Mouse (Mus musculus): ENCODE measurements at regions not wholly inside any gene's neighbourhood (a gene's known extent, or its start where the extent isn't known, plus 50 kb on each side); places are given as distances from the start of the nearest gene placed in this dataset.

DNA sequence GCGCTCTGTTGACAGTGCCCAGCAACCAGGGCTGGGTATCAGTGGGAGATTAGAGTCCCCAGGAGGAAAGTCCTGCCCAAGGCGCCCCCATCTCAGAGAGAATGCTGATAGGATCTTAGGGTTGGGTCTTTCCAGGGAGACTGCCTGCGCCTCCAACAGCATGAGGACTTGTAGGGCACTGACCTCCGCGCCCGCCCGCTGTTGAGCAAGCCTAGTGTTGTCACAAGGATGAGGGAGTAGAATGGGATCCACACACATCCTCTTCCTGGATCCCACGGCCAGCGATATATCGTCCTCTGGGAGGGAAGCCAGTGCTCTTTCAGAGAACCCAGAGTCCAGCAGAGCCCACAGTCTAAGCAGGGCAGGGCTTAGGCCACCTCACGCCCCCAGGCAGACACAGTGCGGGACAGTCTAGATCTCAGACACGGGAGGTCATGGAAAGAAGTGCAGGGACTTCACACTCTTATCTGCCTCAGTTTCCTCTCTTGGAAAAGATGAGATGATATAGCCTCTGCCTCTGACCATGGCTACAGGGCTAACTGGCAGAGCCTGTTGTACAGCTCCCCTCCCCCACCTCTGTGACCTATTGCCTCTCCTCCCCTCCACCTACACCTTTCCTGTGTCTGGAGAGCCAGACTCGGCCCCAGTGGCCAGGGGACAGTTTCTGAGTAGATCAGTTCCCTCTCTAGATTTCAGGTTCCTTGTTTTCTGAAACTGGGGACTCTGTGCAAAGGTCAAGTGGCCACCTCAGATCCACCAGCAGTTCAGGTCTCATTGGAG, 52.0 kb upstream of the Dusp5 start:
- no peak overlapping the region for H3K27ac ChIP-seq (ENCODE audit: low read length)
- no peaks in the 10 kb centered on the region for H3K36me3 ChIP-seq (ENCODE audit: insufficient read depth, low read length)
- H3K9me3 ChIP-seq (ENCODE audit: low read length) = no peaks in the 10 kb centered on the region
- WGBS = 73% methylated on average over 14 of the region's 14 CpGs
- H3K4me3 ChIP-seq (ENCODE audit: low read length) = no peak overlapping the region
- no peaks in the 10 kb centered on the region for H3K4me1 ChIP-seq (ENCODE audit: insufficient read depth, low read length)
- no peak overlapping the region for H3K9ac ChIP-seq (replicated peaks; ENCODE audit: low read length)
- H3K27me3 ChIP-seq (ENCODE audit: insufficient read depth, low read length) = no peaks in the 10 kb centered on the region
- 0 out of 2 replicates have a peak, but pooled peaks have one; percentile 54 for ATAC-seq (ENCODE audit: low FRiP score, low TSS enrichment)
- no peak overlapping the region for H3K4me2 ChIP-seq (replicated peaks; ENCODE audit: low read depth, low read length)

DNA sequence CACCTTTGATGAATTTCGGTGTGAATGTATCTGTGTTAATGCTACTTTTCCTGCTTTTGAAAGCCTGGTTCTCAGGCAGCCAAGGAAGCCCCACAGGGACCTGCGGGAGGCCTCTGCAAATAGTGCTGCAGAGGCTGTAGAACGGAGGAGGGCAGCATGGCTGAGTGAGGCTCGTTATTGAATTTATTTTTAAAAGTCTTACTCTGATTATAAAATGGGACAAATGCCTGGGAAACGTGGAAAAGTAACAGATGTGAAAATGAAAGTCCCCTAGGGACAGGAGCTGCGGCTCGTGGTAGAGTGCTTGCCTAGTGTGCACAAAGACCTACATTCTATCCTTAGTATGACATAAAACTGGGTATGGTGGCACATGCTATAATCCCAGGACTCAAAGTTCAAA, 59.7 kb upstream of the Dusp5 start:
- no peak overlapping the region for H3K4me2 ChIP-seq (replicated peaks; ENCODE audit: low read depth, low read length)
- no peaks in the 10 kb centered on the region for H3K36me3 ChIP-seq (ENCODE audit: insufficient read depth, low read length)
- no peak overlapping the region for H3K9ac ChIP-seq (replicated peaks; ENCODE audit: low read length)
- H3K9me3 ChIP-seq (ENCODE audit: low read length) = peaks cover 4% of the 10 kb centered on the region; the same call in 1 of the 2 replicates
- no peak overlapping the region for H3K4me3 ChIP-seq (ENCODE audit: low read length)
- no peaks in the 10 kb centered on the region for H3K27me3 ChIP-seq (ENCODE audit: insufficient read depth, low read length)
- no peak for ATAC-seq (ENCODE audit: low FRiP score, low TSS enrichment)
- H3K4me1 ChIP-seq (ENCODE audit: insufficient read depth, low read length) = no peaks in the 10 kb centered on the region
- 59% methylated on average over 7 of the region's 7 CpGs for whole genome bisulfite sequencing
- H3K27ac ChIP-seq (ENCODE audit: low read length) = no peak overlapping the region

DNA sequence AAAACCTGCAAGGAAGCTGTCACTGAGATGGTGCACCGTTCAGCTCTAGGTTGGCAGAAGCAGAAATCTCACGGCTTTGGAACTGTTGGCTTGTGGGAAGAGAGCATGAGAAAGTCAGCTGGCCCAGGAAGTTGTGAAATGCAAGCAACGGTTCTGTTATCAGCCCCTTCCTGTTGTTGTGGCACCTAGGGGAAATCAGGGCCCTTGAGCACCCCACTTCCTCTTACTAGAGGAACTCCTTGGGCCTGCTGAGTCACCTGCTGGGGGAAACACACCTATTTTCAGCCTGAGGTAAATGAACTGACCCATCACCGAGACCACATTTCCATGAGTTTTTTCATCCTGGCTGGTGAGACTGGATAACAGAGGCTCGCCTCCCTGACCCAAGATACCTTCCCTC, 64.2 kb upstream of the Dusp5 start:
- Histone ChIP-seq H3K9me3 (ENCODE audit: low read length) (peaks cover 4% of the 10 kb centered on the region; the same call in 1 of the 2 replicates), H3K4me1 (ENCODE audit: insufficient read depth, low read length) (peaks cover 6% of the 10 kb centered on the region; the same call in 1 of the 2 replicates), H3K9ac (replicated peaks; ENCODE audit: low read length) (no peak overlapping the region), H3K4me3 (ENCODE audit: low read length) (no peak overlapping the region), H3K36me3 (ENCODE audit: insufficient read depth, low read length) (no peaks in the 10 kb centered on the region), H3K27me3 (ENCODE audit: insufficient read depth, low read length) (no peaks in the 10 kb centered on the region; the same call in 1 of the 2 replicates), H3K4me2 (replicated peaks; ENCODE audit: low read depth, low read length) (no peak overlapping the region), H3K27ac (ENCODE audit: low read length) (no peak overlapping the region)
- ATAC-seq (ENCODE audit: low FRiP score, low TSS enrichment) = no peak
- WGBS = 78% methylated on average over 5 of the region's 5 CpGs

DNA sequence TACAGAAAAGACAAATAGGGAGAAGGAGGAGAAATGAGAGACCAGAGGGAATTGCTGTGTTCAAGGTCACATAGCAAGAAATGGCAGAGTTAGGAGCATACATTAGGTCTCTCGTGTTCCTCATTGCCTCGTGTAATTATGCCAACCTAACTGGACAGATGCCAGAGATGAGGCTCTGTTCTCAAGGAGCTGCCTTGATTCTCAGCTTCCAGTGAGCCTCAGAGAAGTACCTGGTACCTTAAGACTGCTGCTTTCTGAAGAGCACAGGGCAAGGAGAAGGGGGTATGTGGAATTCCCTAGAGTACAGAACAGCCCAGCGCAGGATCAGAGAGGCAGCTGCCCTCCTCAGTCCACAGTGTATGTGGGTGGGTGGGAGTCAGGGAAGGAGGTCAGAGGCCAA, 64.8 kb upstream of the Dusp5 start:
- H3K36me3 ChIP-seq (ENCODE audit: insufficient read depth, low read length) = no peaks in the 10 kb centered on the region
- 60% methylated on average over 3 of the region's 3 CpGs for WGBS
- ATAC-seq (ENCODE audit: low FRiP score, low TSS enrichment) = no peak

DNA sequence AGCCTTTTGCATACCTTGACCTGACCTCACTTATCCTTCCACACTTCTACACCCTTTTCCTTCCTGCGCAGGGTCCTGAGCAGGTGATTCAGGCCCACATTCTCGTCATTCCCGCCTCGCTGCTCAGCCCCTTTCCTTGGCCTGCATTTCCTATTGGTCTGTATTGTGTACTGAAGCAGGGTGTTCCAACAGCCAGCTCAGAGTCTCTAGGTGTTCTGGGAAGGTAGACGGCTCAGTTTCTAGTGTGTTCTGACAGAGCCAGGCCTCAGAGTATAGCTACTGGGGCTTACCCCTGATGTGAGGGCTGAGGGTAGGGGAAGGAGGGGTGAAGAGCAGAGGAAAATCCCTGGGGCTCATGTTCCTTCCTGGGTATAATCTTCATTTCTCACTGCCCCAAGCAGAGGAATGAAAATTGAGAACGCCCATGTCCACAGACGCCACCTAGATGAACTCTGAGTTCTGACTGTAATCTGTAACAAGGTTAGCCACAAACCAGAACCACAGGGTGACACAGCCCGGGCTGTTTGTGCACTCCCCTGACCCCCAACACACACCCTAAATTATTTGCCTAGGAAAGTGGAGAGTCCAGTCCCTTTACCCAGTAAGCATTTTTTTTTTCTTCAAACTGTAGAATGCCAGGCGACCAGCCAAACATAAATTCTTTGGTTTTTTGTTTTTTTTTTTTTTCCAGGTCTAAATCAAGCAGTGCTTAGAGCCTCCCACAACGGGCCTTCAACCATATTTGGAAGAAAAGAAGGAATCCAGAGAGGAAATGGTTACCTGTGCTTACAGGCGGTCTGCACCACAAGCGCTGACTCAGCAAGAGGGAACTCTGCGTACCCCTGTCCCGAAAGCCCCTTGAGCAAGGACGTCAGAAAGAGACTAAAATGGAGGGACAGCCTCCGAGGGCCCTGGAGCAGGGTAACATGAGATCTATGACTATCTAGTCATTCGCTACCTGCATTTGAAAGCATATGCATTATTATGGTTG, 67.6 kb upstream of the Dusp5 start:
- no peak for ATAC-seq (ENCODE audit: low FRiP score, low TSS enrichment)
- 61% methylated on average over 17 of the region's 17 CpGs for WGBS
- H3K27ac ChIP-seq (ENCODE audit: low read length) = no peak overlapping the region

More for the DNA sequence above, 64.8 kb upstream of the Dusp5 start:
- no peak overlapping the region for H3K27ac ChIP-seq (ENCODE audit: low read length)
- peaks cover 10% of the 10 kb centered on the region for H3K4me1 ChIP-seq (ENCODE audit: insufficient read depth, low read length)
- no peaks in the 10 kb centered on the region; the same call in 1 of the 2 replicates for H3K27me3 ChIP-seq (ENCODE audit: insufficient read depth, low read length)
- H3K9ac ChIP-seq (replicated peaks; ENCODE audit: low read length) = no peak overlapping the region
- no peak overlapping the region for H3K4me2 ChIP-seq (replicated peaks; ENCODE audit: low read depth, low read length)
- peaks cover 4% of the 10 kb centered on the region; the same call in 1 of the 2 replicates for H3K9me3 ChIP-seq (ENCODE audit: low read length)
- no peak overlapping the region for H3K4me3 ChIP-seq (ENCODE audit: low read length)

DNA sequence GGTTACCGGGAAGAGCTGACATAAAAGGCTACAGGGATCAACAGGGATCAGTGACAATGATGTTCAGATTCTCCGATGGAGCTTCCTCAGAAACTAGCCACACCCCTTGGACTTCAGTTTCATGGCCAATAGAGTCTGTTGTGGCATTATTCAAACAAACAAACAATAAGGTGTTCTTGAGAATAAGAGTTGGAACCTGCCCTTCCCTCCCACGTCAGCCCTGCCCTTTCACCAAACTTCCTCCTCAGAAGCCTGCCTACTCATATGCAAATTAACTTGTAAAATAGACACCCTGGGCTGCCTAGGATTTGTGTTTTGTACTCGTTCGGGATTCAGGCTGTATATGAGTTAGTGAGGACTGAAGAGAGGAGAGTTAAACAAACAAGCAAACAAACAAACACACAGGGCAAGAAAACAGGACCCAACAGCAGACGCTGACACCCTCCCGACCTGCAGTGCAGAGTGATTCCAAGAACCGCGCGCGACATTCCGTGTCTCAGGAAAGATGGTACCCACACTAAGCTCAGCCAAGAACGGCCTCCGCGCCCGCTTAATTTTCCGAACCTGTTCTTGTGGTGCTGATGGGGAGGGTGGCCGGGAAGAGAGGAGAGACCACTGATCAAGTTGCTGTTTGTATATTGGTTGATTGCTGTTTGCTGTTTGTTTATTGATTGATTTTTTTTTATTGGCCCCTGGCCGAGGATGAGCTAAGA, 68.4 kb upstream of the Dusp5 start:
- H3K4me1 ChIP-seq (ENCODE audit: insufficient read depth, low read length) = peaks cover 17% of the 10 kb centered on the region
- H3K27me3 ChIP-seq (ENCODE audit: insufficient read depth, low read length) = no peaks in the 10 kb centered on the region; the same call in 1 of the 2 replicates
- no peaks in the 10 kb centered on the region for H3K36me3 ChIP-seq (ENCODE audit: insufficient read depth, low read length)
- H3K9ac ChIP-seq (replicated peaks; ENCODE audit: low read length) = no peak overlapping the region
- peak overlapping the region; percentile 34 for H3K4me2 ChIP-seq (replicated peaks; ENCODE audit: low read depth, low read length)
- no peak overlapping the region for H3K27ac ChIP-seq (ENCODE audit: low read length)
- ATAC-seq (ENCODE audit: low FRiP score, low TSS enrichment) = no peak
- H3K9me3 ChIP-seq (ENCODE audit: low read length) = no peaks in the 10 kb centered on the region
- no peak overlapping the region for H3K4me3 ChIP-seq (ENCODE audit: low read length)
- 15% methylated on average over 19 of the region's 19 CpGs for WGBS

More for the DNA sequence above, 67.6 kb upstream of the Dusp5 start:
- H3K36me3 ChIP-seq (ENCODE audit: insufficient read depth, low read length) = no peaks in the 10 kb centered on the region
- H3K4me2 ChIP-seq (replicated peaks; ENCODE audit: low read depth, low read length) = no peak overlapping the region
- no peak overlapping the region for H3K9ac ChIP-seq (replicated peaks; ENCODE audit: low read length)
- peaks cover 17% of the 10 kb centered on the region for H3K4me1 ChIP-seq (ENCODE audit: insufficient read depth, low read length)
- no peaks in the 10 kb centered on the region; the same call in 1 of the 2 replicates for H3K27me3 ChIP-seq (ENCODE audit: insufficient read depth, low read length)
- no peak overlapping the region for H3K4me3 ChIP-seq (ENCODE audit: low read length)
- H3K9me3 ChIP-seq (ENCODE audit: low read length) = no peaks in the 10 kb centered on the region

DNA sequence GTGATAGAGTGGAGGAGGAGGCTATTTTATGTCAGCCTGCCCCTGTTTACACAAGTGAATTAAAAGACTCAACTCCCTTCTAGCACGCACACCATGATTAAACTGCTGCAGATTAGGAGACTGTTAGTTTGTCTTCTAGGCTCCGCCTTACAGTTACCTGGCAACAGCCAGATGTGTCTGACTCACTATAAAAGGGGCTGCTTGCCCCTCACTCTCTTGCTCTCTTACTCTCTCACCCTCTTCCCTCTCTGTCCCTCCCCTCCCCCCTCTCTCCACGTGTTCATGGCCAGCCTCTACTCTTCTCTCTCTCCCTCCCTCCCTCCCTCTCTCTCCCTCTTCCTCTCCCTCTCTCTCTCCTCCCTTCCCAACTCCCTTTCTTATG, 69.0 kb upstream of the Smndc1 start:
- no peaks in the 10 kb centered on the region for H3K36me3 ChIP-seq (ENCODE audit: insufficient read depth, low read length)
- no peaks in the 10 kb centered on the region; the same call in 1 of the 2 replicates for H3K27me3 ChIP-seq (ENCODE audit: insufficient read depth, low read length)
- no peak overlapping the region for H3K4me3 ChIP-seq (ENCODE audit: low read length)
- WGBS = 27% methylated on average over 3 of the region's 3 CpGs
- H3K9ac ChIP-seq (replicated peaks; ENCODE audit: low read length) = peak overlapping the region; percentile 5; the same call in 1 of the 2 replicates
- ATAC-seq (ENCODE audit: low FRiP score, low TSS enrichment) = 0 out of 2 replicates have a peak, but pooled peaks have one; percentile 46
- no peak overlapping the region for H3K4me2 ChIP-seq (replicated peaks; ENCODE audit: low read depth, low read length)
- no peaks in the 10 kb centered on the region for H3K9me3 ChIP-seq (ENCODE audit: low read length)
- H3K4me1 ChIP-seq (ENCODE audit: insufficient read depth, low read length) = peaks cover 17% of the 10 kb centered on the region
- H3K27ac ChIP-seq (ENCODE audit: low read length) = no peak overlapping the region

DNA sequence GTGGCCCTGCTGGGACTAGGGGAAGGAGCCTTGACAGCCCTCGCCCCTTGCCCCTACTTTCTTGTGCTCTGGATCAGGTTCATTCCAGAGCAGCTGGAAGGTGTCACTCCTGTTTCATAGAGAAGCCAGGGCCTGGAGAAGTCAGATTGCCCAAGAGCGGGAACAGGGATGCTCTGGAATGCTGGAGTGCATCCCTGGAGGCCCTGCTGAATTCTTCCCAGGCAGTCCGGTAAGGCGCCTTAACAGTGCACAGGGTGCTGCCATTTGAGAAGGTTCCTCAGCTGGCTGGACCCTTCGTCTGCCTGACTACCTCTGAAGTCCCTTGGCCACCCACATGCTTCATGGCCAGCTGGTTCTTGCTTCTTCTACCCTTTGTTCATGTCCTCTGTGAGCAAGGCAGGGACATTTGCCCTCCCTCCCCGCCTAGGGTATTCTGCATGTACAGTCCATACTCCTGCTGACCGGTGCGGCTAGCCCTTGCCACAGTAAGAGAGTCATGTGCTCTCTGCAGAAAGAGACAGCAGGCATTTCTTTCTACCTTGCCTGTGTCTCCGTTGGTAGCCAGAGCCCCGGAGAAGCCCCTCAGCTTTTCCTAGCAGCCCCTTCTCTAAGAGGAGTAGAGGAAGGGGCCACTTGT, 68.5 kb upstream of the Smndc1 start:
- no peak overlapping the region for H3K4me3 ChIP-seq (ENCODE audit: low read length)
- H3K4me1 ChIP-seq (ENCODE audit: insufficient read depth, low read length) = peaks cover 20% of the 10 kb centered on the region
- no peaks in the 10 kb centered on the region for H3K9me3 ChIP-seq (ENCODE audit: low read length)
- 31% methylated on average over 10 of the region's 10 CpGs for WGBS
- peak overlapping the region; percentile 5; the same call in 1 of the 2 replicates for H3K9ac ChIP-seq (replicated peaks; ENCODE audit: low read length)
- no peak overlapping the region for H3K27ac ChIP-seq (ENCODE audit: low read length)
- H3K36me3 ChIP-seq (ENCODE audit: insufficient read depth, low read length) = no peaks in the 10 kb centered on the region
- no peak overlapping the region for H3K4me2 ChIP-seq (replicated peaks; ENCODE audit: low read depth, low read length)
- no peak for ATAC-seq (ENCODE audit: low FRiP score, low TSS enrichment)
- no peaks in the 10 kb centered on the region; the same call in 1 of the 2 replicates for H3K27me3 ChIP-seq (ENCODE audit: insufficient read depth, low read length)

DNA sequence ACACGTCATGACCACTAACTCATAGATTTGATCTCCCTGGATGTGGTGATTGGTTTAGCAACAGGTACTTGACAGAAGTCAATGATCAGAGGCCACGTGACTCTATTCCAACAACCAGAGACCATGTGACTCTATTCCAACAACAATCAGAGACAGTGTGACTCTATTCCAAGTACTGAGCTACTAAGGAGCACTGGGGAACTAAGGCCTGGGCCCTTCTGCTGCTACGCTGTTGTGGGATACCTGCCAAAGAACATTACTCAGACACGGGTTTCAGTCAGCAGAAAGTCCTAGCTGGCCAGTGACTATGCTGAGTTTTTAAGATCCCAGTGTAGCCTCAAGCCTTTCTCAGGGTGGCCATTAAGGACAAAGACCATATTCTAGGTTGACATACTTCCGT, 66.3 kb upstream of the Smndc1 start:
- Histone ChIP-seq H3K27ac (ENCODE audit: low read length) (no peak overlapping the region), H3K9ac (replicated peaks; ENCODE audit: low read length) (no peak overlapping the region), H3K4me1 (ENCODE audit: insufficient read depth, low read length) (peaks cover 29% of the 10 kb centered on the region), H3K9me3 (ENCODE audit: low read length) (no peaks in the 10 kb centered on the region), H3K36me3 (ENCODE audit: insufficient read depth, low read length) (no peaks in the 10 kb centered on the region), H3K4me2 (replicated peaks; ENCODE audit: low read depth, low read length) (no peak overlapping the region), H3K27me3 (ENCODE audit: insufficient read depth, low read length) (no peaks in the 10 kb centered on the region; the same call in 1 of the 2 replicates), H3K4me3 (ENCODE audit: low read length) (no peak overlapping the region)
- no peak for ATAC-seq (ENCODE audit: low FRiP score, low TSS enrichment)
- WGBS = 75% methylated on average over 5 of the region's 5 CpGs

Data from kidney, embryonic 16.5 days (tissue).